Mouse (Mus musculus) T-helper 1 cell (primary cell): ENCODE data around the gene Dnajc5.

Source experiments
- in situ Hi-C: fragments of 300-600 bp; cut with MboI, MseI; formaldehyde crosslinking; loops from one replicate; pipeline ENCODE4 v1.15.1; 2025; ENCODE audit warnings: high pct_unique_total_duplicates

Dnajc5 gene

GRCm38 (mm10) chr2:181601751-181602145, 81.5 kb downstream of the Dnajc5 start:
- in situ Hi-C loops = no loop called here

- in situ Hi-C loops = no loop called here
Observed at GRCm38 (mm10) chr2:181602367-181602766, 82.1 kb downstream of the Dnajc5 start.
